Mouse (Mus musculus): Measurements from ENCODE around the gene Rab23.
"Not testable (repeated sequence)": the region's sequence is repeated elsewhere in the genome, so short reads cannot be mapped to it uniquely, and the experiment has no call there.

The Rab23 gene

DNA sequence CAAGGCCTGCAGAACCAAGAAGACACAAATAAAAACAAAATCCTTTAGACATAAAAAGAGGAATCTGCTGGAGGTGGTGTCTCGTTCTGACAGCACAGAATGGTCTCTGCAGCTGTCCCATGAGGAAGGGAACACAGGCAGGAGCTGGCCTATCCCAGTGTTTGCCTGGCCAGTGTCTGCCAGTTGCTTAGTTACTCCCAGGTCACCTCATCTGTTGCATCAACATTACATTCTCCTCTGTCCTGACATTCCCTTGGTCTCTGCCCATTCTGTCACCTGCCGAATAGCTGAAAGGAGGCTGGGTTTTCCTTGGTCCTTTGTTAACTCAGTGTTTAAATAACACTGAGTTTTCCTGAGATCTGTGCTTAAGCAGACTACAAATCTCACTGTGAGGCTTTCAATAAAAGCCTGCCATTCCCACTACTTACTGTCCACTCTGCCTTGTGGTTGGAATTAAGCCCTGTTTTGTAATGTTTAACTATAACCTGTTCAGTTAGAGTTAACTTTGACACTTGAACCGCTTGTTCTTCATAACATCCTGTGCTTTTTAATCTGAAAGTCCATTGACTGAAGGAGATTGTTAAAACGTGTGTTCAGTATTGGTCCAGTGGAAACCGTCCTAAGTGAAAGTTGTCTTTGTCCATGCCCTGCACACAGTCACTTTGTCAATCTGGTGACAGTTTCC lies 14.5 kb downstream of the Rab23 start:
- DNase-seq (ENCODE audit: low spot score), result no peak

DNA sequence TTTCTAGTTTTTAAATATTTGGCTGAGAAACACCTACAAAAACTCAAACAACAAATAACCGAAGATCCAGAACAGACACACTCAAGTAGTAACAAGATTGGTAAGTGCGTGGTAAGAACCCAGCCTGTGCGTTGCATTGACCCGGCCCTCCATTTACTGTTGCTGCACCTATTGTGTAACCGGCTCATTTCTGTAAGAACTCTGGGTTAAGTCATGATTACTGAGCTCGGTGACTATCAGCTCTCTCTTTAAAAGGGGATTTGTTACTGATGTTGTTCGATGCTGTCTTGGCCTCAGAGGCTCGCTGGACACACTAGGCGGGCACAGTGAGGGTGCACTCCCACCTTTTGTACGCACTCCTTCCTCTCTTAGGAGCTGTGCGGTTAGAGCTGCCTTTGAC lies 18.6 kb downstream of the Rab23 start:
- DNase-seq (ENCODE audit: low spot score), result no peak

DNA sequence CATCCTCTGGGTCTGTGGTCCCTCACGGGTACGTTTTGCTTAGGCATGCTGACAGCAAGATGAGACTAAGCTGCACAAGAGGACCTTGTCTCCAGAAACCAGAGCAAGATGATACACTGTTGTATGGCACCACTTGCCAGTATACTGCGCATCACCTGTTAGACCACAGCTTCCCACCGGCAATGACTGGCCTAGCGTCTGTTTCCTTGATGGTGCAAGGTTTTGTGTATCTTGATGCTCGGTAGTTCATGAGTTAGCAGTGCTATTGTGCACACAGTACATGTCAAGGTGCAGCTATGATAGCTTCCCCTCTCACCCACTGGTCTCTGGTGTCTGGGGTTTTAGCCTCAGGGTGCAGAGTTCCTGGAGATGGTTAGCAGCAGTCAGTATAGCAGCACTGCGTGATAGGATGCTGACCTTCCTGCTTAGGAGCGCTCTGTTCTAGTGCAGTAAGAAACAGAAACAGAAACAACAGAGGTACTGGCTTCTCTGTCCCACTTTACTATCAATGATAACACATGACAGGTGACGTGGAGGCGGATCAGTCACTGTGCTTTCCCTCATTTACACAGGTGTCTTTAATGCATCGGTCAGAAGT lies 19.1 kb downstream of the Rab23 start:
- DNase-seq (ENCODE audit: low spot score), result no peak

DNA sequence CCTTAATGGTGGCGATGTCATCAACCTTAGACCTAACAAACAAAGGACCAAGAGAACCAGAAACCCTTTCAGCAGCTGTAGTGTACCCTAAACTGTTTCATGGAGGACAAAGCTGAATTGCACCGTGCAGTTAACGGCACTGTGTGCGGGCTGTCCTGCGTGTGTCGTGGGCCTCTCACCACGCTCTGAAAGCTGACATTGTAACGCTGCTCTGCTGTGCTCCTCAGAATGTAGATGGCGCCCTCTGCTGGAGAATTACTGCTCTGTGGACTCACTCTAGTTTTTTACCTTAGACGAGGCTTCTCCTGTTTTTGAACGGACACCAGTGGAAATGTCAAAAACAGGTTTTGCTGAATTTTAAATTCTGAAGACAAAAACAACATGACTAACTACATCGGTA lies 19.6 kb downstream of the Rab23 start:
- DNase-seq (ENCODE audit: low spot score), result peak; percentile 74

DNA sequence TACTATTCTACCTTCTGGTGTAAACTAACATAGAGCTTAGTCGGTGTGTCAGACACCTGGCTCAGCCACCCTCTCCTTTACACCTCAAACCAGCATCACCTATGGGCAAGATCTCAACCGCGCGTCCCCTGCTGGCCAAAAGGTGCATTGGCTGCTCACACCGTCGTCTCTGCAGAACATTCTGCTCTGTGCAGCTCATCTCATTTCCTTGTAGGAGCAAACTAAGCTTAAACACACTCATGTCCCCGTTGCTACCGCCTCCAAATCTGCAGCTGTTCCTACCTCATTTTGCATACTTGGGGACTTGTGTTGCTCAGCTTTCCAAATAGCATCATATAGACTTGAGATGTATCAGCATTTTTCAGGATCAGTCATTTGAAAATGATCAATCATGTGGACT lies 23.2 kb downstream of the Rab23 start:
- peak; percentile 26 for DNase-seq (ENCODE audit: low spot score)

DNA sequence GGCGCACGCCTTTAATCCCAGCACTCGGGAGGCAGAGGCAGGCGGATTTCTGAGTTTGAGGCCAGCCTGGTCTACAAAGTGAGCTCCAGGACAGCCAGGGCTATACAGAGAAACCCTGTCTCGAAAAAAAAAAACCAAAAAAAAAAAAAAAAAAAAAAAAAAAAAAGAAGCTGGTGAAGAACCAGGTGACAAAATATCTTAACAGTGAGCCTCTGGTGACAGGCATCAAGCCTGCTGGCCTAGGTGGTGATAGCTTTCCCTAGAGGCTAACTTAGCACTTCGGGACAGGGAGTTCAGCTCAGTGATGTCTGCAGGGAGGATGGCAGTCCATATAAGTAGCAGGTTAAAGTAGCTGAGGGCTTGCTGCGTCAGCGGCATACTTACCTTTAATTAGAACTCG lies 25.1 kb downstream of the Rab23 start:
- DNase-seq (ENCODE audit: low spot score), result not testable (repeated sequence)

DNA sequence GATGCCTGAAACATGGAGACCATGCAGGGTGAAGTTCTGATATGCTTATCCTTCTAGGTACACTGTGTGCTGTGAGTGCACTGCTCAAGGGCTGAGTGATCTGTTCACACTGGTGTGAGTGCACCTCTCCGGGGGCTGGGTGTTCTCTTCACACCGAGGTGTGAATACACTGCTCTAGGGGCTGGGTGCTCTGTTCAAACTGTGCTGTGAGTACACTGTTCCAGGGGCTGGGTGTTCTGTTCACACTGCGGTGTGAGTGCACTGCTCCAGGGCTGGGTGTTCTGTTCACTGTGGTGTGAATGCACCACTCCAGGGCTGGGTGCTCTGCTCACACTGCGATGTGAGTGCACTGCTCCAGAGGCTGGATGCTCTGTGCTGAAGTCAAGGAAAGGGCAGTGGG lies 26.2 kb downstream of the Rab23 start:
- no peak for DNase-seq (ENCODE audit: low spot score)

DNA sequence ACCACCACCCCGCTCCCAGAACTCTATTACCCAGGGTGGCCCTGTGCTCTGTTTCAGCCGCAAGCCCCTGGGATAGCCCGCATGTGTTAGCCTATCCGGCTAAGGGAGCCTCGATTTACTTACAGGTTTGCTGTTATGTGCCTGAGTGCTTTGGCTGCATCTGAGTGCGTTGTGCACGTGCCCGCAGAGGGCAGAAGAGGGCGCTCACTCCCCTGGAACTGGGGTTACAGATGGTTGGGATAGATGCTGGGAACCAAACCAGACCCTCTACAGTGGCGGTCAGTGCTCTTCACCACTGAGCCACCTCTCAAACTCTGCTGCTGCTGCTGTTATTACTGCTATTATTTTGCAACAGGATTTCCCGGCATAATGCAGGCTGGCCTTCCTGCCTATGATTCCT lies 29.4 kb downstream of the Rab23 start:
- DNase-seq (ENCODE audit: low spot score), result no peak

DNA sequence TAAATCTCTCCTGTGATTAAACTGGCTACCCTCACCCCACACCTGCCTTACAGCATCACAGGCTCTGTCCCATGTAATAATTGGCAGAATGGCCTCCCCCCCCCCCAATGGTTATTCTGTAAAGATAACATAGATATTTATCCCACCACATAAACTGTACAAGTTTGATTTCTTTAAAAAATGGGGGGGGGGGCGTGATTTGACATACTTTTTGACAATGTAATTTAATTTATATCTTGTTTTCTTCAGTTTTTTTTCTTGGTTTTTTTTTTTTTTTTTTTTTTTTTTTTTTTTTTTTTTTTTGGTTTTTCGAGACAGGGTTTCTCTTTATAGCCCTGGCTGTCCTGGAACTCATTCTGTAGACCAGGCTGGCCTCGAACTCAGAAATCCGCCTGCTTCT lies 30.0 kb downstream of the Rab23 start:
- not testable (repeated sequence) for DNase-seq (ENCODE audit: low spot score)

DNA sequence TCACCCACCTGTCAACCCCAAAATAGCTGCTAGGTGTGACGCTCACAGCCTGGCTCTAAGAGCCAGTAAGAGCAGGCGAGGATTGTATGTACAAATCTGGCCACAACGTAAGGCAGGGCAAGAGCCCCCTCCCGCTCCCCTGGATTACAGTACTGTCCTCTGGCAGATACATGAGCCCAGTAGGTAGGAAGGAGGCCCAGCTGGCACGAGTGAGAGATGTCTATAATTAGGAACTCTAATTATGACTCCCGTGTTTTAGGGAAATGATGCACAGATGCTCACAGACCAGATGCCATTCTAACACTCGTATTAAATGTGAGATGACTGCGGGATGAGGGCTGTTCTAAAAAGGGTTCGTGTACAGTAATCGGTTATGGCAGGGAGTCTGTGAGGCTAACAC lies 31.6 kb downstream of the Rab23 start:
- no peak for DNase-seq (ENCODE audit: low spot score)

DNA sequence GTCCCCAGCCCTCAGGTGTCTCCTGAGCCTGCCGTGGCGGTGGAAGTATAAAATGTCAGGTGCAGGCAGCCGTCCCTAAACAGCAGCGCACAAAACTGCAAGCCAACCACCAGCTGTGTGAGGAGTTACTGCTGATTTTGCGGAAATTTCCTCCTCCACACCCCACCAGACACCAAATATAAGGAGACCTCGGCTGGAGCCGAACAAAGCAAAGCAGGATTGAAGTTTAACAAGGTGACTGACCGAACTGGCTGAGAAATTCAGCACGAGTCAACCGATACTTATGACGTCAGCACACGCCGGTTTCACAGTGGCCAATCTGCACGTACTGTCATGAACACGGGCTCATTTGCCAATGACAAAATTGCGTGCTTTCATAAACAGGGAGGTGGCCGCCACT lies 34.4 kb downstream of the Rab23 start:
- DNase-seq (ENCODE audit: low spot score), result no peak

DNA sequence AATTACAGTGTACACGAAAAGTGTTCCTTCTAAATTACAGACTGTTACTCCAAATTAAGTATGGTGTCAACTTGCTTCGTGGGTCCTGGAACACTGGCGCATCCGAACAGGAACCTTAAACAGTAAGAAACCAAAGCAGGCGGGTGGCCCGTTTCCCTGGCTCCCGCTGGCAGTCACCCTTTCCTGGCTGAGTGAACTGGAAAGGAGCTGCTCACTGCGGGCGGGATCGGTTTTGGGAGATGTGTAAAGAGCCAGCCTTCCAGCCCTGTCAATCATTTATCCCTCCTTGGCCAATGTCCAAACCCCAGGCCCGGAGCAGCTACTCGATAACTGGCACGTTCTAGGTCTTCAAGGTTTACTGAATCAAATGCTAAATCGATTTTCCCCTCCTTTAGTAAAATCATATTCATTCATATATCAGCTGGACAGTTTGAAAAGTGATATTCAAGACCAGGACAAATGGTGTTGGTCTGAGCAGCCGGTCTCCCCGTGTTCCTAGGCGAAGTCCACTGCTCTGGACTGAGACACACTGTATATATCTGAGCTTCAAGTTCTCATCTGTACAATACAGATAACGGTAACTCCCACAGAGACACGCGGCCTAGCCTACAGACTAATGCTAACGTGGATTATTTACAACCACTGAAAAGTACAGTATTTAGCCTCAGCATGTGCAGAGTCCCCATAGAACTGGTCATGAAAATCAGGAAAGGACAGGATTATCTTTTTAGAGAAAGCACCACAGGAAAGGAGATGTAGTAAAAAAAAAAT lies 35.5 kb downstream of the Rab23 start:
- peak; percentile 68 for DNase-seq (ENCODE audit: low spot score)

DNA sequence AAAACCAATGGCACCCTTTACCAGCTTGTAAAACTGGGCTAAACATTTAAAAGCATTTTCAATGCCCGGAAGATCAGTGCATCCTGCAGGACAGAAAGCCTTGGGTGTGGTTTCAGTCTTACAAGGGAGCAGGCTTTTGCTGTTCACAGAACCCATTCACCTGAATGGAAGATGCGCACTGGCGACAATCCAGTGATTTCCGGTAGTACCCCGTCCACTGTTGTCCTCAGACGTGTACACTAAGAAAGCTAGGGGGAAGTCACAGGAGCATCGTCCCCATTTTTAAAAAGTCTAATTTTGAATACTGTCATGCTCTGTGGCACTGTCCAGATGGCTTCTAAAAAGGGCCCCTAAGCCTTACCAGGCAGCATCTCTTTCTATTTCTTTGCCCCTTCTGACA lies 36.1 kb downstream of the Rab23 start:
- DNase-seq (ENCODE audit: low spot score), result peak; percentile 20

DNA sequence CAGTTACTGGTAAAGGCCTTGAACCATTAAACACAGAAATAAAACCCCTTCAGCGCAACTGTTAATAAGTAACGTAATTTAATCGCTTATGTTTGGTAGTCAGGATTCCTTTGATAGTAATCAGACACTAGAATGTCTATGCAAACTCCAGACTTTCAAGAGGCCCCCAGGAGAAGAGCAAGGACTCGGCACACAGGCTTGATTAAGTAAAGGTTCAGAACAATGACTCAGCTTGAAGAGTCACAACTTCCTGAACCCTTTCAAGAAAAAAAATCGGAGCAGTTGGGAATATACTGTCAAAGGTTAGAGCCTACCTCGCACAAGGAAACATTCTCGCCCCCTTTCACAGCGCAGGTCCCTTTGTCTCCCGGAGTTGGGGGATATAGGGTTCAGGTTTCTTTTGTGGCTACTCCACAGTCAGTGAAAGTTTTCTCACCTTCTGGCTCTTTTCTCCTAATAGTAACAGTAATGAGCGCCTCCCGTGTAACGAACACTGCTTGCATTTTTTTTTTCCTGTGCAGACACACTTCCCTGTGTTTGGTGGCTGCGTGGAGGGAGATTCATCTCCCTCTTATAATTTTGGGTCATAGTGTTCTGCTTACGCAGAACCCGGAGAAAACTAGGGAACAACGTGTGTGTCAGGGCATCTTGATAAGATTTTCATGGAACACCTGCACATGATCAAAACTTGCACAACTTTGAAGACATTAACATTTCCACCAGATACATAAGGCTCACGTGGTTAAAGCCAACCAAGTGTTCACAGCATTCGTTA lies 36.8 kb downstream of the Rab23 start:
- DNase-seq (ENCODE audit: low spot score), result peak; percentile 55

DNA sequence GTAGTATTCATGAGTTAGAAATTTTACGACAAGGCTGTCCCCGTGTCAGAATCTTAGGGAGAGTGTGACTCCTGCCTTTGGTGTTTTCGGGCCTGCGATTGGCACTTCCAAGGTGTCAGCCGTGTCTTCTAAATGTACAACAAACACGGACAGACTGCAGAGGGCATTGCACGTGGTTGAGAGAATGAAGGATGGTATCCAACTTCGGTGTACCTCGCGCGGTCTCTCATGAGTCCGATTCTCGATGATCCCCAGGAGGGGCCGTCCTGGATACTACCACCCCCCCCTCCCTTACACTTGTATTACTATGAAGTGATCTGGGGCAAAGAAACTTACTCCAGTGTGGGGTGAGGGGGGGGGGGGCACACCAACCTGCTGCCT lies 37.3 kb downstream of the Rab23 start:
- peak; percentile 45 for DNase-seq (ENCODE audit: low spot score)

DNA sequence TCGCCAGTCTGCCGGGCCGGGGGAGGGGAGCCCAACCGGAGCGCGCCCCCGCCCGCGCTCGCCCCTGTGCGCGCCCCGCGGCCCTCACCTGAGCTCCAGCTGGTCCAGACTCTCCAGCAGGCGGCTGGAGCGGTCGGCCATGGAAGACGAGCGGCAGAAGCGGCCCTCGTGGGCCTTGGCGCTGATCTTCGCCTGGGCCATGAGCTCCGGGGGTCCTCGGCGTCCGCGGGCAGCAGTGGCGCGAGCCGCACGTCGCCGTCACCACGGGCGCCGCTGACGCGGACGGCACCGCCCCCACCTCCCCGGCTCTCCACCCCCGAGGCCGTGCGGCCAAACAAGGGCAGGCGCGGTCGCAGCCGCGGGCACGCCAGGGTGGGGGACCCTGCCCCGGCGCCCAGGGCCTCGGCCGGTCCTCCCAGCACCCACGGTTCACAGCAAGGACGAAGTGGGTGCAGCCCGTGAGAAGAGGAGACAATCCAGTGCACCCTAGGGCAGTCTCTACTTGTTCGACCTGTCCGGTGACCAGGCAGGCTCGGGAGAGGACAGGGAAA lies 37.9 kb downstream of the Rab23 start, which contains the start of gene Bag2:
Gene Bag2 (minus strand): TSS at position 305 of the 551 bp plus-strand sequence.
- DNase-seq (ENCODE audit: low spot score), result peak; percentile 30

DNA sequence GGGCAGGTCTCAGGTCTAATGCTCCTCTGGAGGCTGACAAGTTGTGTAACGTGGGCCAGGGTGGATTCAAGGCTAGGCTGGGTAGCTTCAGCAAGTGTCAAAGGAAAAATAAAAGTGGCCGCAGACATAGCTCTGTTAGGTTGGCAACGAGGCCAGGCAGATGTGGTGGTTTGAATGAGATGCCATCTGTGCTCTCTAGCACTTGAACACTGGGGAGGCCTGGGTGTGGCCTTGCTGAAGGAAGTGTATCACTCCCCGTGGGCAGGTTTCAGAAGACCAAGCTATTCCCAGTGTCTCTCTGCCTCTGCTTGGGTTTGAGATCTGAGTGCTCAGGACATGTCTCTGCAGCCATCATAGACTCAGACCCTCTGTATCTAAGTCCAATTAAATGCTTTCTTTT lies 38.8 kb downstream of the Rab23 start:
- DNase-seq (ENCODE audit: low spot score), result peak; percentile 41

DNA sequence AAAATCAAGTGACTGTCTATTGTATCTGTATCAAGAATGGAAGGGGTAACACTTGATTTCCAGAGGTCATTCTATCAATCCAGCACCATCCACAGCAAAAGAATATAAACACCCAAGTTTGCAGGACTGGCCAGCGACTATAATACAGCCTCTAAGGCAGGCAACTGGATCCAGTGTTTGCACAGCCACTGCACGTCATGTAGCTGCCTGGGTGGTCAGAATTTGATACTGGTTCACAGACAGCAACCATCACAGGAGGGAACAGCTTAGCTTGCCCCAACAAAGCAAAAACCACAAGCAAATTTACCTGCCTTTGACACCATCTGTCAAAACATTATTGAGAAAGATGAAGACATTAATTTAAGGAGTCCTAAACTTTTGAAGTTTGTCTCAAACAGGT lies 44.1 kb downstream of the Rab23 start:
- DNase-seq (ENCODE audit: low spot score), result no peak

DNA sequence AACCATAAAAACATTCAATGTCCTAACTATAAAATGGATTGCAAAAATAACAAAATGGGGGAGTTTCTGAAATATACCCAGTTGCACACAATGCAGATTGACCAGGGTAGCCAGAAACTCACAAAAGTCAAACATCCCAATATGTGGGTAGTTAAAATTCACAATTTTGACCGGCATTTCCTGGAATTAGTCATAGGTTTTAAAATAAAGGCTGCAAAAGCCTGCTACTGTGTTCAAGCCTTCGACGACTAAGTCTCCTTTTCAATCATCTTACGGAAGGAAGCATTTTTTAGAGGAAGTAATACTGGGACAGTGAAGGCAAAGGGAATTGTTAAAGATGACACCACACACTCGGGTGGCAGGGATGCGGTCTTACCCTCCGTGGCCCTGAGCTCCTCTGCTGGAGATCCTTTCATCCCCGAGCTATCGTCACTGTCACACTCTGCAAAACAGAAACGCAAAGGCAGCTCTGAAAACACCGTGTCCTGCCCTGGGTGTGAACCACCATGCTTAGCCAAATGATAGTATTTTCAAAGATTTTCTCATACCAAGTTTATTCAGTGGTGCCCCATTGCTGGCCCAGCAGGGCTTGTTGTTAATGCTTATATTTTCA lies 45.9 kb downstream of the Rab23 start:
- no peak for DNase-seq (ENCODE audit: low spot score)

DNA sequence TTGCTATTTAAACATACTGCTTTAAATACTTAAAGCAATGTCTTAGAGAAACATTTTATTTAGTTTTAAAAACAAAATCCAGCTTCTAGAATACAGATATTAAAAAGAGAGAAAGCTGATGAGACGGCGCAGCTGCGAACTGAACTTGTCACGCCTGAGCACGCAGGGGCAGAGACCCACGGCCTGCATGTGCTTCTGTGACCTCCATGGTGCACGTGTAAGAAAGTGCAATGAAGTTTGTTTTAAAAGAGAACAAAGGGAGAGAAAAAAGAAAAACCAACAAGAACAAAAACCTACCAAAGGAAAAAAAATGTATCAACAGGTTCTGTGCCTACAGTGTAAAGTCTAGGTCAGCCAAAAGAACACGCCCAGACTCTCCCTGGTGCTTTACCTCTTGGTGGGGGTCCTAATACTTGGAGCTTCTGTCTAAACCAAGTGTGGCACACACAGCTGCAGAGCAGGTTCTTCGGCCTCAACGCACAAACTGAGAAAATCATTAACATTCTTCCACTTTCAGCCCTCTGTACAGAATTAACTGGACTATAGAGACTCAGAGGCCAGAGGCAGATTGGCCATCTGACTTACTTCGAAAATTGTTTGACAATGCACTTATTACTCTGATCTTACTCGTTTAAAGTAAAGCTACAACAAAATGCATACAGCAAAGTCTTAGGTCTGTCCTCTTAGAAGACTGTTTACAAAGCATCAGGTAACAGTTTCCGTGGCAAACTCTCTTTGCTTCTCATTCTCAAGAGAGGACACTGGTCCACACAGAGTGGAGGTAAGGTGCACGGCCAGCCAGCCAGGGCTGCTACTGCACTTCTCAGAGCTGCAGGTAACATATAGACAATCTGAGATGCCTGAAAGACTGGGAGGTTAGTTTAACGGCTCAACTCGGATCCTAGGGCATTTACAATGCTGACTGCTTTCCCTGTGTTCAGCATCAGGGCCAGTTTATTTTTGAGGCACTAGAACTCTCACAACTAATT lies 47.1 kb downstream of the Rab23 start:
- DNase-seq (ENCODE audit: low spot score), result no peak
